25 mouse cellular contexts compared by ENCODE assay signal in the genomic region with DNA sequence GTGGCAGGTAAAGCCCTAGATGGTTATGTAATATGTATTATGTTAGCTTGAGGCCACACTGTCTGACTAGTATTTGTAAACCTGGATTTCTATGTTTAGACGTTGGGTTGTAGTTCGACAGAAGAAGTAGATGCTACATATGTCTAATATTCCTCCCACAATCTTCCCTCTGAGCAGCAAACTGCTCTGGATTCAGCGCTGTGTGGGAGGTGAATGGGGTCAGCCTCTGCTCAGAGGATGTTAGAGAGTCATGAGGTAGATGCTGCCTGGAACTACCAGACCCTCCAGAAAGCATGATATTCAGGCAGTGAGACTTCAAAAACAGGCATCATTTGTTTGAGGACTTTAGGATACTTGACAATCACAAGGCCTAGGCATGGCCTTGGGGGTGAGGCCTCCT.
"Had no signal": no experiment of that assay in that cellular context is flagged by ENCODE, and none has a peak within 500 bp of the region (broad histone marks: within the 10 kb centered on the region; RNA-seq: fewer than 3 reads in every experiment).

No protein-coding gene starts in this region.

- H3K27ac ChIP-seq: heart, embryonic 10.5 days; hindbrain, embryonic 10.5 days; hindbrain, embryonic 12.5 days; hindbrain, embryonic 14.5 days; intestine, embryonic 15.5 days; layer of hippocampus, adult 2 months; limb, embryonic 10.5 days; limb, embryonic 12.5 days; liver, embryonic 13.5 days had no signal

- DNase-seq: forebrain, postnatal 0 days; gastrocnemius, postnatal 10 days; gastrocnemius, postnatal 25 days; heart, adult 18-20 months; heart, postnatal 10 days; heart, postnatal 4 days; kidney, adult 18-20 months; kidney, adult 8-10 months; kidney, postnatal 10 days; kidney, postnatal 25 days; kidney, postnatal 4 days; liver; liver, embryonic 13.5 days had no signal

- H3K4me3 ChIP-seq: heart, embryonic 10.5 days; heart, embryonic 12.5 days; hindbrain, embryonic 10.5 days; hindbrain, embryonic 12.5 days; intestine, embryonic 15.5 days; layer of hippocampus, adult 2 months; limb, embryonic 10.5 days; limb, embryonic 12.5 days; liver, embryonic 13.5 days had no signal

- ATAC-seq: forebrain, postnatal 0 days; hindbrain, embryonic 16.5 days; inflammation-experienced regulatory T-cells, adult 6 months; intestine, embryonic 15.5 days; intestine, postnatal 0 days had no signal
